Mouse (Mus musculus) right cerebral cortex, postnatal 36 days (tissue): ENCODE data around the gene Psmc3ip.

Experiments used
- DNase-seq, 2 experiments: peaks; one replicate each; pipeline ENCODE4 v3.0.0; 2022; ENCODE audit warnings: low spot score in 2 of 2, mixed read lengths in 1 of 2

The Psmc3ip gene

DNA sequence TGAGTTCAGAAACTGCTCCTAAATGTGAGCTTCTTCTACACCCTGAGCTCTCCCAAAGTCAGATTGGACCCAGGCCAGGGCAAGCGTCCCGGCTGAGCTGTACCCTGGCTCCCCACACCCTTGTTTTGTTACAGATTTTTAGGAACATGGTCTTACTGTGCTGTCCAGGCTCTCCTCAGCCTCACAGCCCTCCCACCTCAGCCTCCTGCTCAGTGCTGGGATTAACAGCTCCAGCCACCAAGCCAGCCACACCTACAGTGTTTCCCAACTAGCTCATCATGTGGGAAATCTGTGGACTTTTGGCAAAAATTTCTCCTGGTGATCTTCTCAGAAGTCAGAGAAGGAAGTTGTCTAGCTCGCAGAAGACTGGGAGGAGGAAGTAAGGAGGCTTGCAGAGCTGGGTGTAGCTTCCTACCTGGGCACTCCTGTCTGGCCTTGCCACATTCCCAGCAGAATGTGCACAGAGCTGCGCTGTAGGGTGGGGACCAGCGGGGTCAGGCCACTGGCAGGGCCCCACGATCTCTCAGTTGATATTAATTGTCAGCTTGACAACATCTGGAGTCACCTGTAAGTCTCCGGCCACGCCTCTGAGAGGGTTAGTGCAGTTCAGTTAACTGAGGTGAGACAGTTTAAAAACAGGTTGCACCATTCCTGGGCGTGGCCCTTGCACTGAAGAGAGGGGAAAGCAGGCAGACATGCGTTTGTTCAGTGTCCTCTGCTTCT lies 42.3 kb downstream of the Psmc3ip start:
- DNase-seq = peak in 1 of 2 experiments; percentile 48

DNA sequence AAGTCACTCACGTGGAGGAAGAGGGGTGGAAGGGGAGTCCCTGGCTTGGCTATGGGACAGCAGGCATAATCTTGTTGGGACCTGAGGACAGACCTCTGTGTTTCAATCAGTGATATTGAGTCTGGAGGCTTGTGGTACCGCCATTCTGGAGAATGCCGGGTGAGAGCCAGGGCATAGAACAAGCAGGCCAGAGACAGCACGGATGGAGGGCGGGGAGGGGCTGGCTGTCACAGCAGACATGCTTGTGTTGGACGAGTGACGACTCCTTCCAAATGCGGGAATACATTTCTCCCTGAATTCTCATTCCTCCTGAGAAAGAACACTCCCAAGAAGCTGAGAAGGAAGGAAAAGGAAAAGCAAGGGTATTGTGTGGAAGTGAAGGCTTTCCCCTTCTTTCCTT lies 43.6 kb downstream of the Psmc3ip start:
- DNase-seq = no peak

DNA sequence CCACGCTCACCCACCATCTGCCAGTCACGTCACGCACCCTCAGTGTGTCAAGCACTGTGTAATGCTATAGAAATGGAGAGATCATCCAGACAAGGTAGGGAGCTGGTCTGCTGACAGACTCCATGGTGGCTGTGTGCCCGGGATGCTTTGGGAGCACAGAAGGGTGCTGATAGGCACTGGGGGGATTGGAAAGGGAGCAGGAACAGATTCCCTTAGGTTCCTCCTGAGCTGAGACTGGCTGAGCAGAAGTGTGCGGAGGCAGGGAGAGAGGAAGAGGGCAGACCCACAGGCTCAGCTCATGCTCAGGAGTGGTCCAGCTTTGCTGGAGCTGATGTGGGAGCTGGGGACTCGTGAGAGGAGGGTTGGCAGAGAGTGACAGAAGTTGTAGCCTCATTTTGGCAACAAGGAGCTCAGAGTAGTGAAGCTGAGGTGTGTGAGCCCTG lies 44.2 kb downstream of the Psmc3ip start:
- peak in 1 of 2 experiments; percentile 53 for DNase-seq

DNA sequence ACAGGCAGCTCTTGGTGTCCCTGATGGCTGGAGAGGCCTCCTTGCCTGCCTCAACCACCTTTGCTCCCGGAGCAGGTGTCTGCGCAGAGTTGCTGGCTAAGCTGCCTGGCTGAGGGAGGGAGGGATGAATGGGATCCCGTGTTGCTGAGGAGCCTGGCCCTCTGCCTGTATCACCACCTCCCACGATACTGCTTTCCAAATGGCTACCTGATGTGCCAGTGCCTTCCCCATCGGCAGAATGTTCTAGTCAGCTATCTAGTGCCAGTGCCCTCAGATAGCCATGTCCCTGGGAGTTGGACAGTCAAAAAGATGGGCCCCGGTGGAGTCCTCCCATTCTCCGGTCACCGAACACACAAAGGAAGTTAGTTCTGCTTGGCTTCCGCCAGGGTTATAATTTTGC lies 44.9 kb downstream of the Psmc3ip start:
- no peak for DNase-seq

DNA sequence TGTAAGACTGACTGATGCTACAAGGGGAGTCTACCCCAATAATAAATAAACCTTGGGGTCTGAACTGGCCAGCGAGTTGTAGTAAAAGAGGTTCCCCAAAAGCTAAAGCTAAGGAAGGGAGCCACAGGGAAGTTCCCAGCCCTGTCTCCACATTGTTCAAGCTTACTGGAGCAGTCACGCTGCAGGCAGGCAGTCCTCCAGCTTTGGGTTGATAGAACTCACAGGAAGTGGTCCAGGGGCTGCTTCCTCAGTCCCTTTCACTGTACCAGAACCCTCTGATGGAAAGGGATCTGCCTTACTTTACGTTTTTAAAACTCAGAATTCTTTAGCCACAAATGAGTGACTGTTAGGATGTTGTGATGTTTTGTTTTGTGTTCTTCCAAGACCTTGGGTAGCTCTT lies 47.7 kb downstream of the Psmc3ip start:
- no peak for DNase-seq

DNA sequence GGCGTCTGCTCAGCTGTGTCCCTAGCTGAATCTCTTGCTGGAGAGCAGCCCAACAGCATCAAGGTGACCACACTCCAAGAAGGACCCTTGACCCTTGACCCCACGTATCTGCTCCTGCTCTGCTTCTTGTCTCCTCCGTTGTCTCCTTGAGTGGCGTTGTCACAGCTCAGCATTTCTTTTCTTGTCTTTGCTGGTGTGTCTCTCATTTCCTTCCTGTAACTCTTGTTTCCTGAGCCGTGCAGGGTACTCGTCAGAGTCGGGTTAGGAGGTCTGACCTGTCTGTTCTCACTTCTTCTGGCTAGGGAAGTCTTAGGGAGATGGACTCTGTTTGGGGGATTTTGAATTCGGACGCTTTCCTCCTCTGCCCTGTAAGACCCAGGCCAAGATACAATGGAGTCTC lies 48.8 kb downstream of the Psmc3ip start:
- no peak for DNase-seq

DNA sequence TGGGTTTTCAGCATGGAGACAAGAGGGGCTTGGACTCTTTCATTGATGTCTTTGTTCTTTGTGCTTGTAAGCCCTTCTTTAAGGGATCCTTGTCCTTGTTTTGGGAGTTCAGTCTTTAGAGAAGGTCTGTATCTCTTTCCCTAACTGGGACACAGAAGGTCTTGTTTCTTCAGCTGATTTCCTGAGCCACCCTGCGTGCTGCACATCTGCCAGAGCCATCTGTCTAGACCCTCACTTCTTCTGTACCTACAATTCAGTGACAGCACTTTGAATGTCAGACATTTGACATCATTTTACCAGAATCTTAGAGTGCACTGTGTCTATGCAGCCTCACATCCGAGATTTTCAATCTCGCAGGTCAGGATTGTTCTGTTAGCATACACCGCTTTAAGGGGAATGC lies 49.4 kb downstream of the Psmc3ip start:
- no peak for DNase-seq
